Mouse (Mus musculus) intestine, embryonic 16.5 days (tissue): ENCODE measurements around the gene Parp1. TPM values are rescaled to one million over a fixed set of nuclear protein-coding genes. Genes with fewer than 3 reads are reported as not detected.
"Not testable (repeated sequence)": the region's sequence is repeated elsewhere in the genome, so short reads cannot be mapped to it uniquely, and the experiment has no call there.

Experiments used
- ATAC-seq: fragments of 200-750 bp; cut with Nextera tagmentation; 2 replicates; pipeline ENCODE4 v1.8.0; 2017; ENCODE audit warnings: moderate TSS enrichment, moderate library complexity
- H3K27ac ChIP-seq: fragments of 300-500 bp; sonication (generic); 2 replicates; pipeline ENCODE4 v1.5.1; 2014; ENCODE audit warnings: mild to moderate bottlenecking, low read length
- H3K27me3 ChIP-seq: fragments of 300-500 bp; sonication (generic); replicated peaks from 2 replicates; pipeline ENCODE4 v1.6.1; 2014; ENCODE audit warnings: low read length, control low read depth, mixed read lengths; ENCODE audit not compliant: control insufficient read depth, insufficient read depth
- H3K36me3 ChIP-seq: fragments of 300-500 bp; sonication (generic); 2 replicates; pipeline ENCODE4 v1.6.1; 2014; ENCODE audit warnings: low read length, control low read depth; ENCODE audit not compliant: control insufficient read depth, insufficient read depth
- H3K4me1 ChIP-seq: fragments of 300-500 bp; sonication (generic); 2 replicates; pipeline ENCODE4 v1.6.1; 2014; ENCODE audit warnings: low read length, control low read depth, mixed read lengths; ENCODE audit not compliant: control insufficient read depth, insufficient read depth
- H3K4me2 ChIP-seq: fragments of 300-500 bp; sonication (generic); 2 replicates; pipeline ENCODE4 v1.6.1; 2014; ENCODE audit warnings: low read depth, low read length, control low read depth
- H3K4me3 ChIP-seq: fragments of 300-500 bp; sonication (generic); 2 replicates; pipeline ENCODE4 v1.5.1; 2014; ENCODE audit warnings: mild to moderate bottlenecking, low read length
- H3K9ac ChIP-seq: fragments of 300-500 bp; sonication (generic); 2 replicates; pipeline ENCODE4 v1.6.1; 2014; ENCODE audit warnings: low read depth, low read length
- H3K9me3 ChIP-seq: fragments of 300-500 bp; sonication (generic); 2 replicates; pipeline ENCODE4 v1.6.1; 2016; ENCODE audit warnings: low read length, control low read depth; ENCODE audit not compliant: control insufficient read depth
- WGBS: fragments of 180-500 bp; shearing (Covaris S2); extraction: QIAGEN DNeasy Blood & Tissue Kit; methylation state at CpG from one replicate; pipeline ENCODE4 v1.1.7; 2014; 5-methylcytosine and 5-hydroxymethylcytosine counted together
- polyA plus RNA-seq: library from polyadenylated mRNA; unstranded; fragments of >200 nt; fragmentation: Nextera tagmentation; extraction: Ambion mirVana; gene quantifications from 2 replicates; pipeline ENCODE4 v1.2.1, GENCODE M21; 2015

Gene Parp1
- polyA plus RNA-seq, 1 experiment from 2014 or later = 93.8 TPM

GRCm38 (mm10) chr1:180606106-180606505 is 37.4 kb downstream of the Parp1 start:
- no peaks in the 10 kb centered on the region; the same call in 1 of the 2 replicates for H3K36me3 ChIP-seq
- WGBS = 39% methylated on average over 3 of the region's 3 CpGs
- no peak overlapping the region for H3K27ac ChIP-seq
- no peak overlapping the region for H3K4me2 ChIP-seq
- H3K9me3 ChIP-seq = no peaks in the 10 kb centered on the region
- H3K4me1 ChIP-seq = no peaks in the 10 kb centered on the region
- no peaks in the 10 kb centered on the region for H3K27me3 ChIP-seq
- ATAC-seq = no peak
- no peak overlapping the region for H3K9ac ChIP-seq
- H3K4me3 ChIP-seq = no peak overlapping the region

- Histone ChIP-seq H3K9ac (no peak overlapping the region), H3K4me3 (no peak overlapping the region), H3K27ac (no peak overlapping the region), H3K4me1 (no peaks in the 10 kb centered on the region), H3K9me3 (peaks cover 4% of the 10 kb centered on the region; the same call in 1 of the 2 replicates), H3K27me3 (no peaks in the 10 kb centered on the region), H3K4me2 (no peak overlapping the region), H3K36me3 (no peaks in the 10 kb centered on the region)
- WGBS = 69% methylated on average over 10 of the region's 10 CpGs
- no peak for ATAC-seq
Observed at GRCm38 (mm10) chr1:180606796-180607577, 38.3 kb downstream of the Parp1 start.

GRCm38 (mm10) chr1:180607578-180607879 is 38.8 kb downstream of the Parp1 start:
- H3K36me3 ChIP-seq = no peaks in the 10 kb centered on the region
- ATAC-seq = no peak
- no peak overlapping the region for H3K4me3 ChIP-seq
- no peak overlapping the region for H3K9ac ChIP-seq
- H3K27me3 ChIP-seq = no peaks in the 10 kb centered on the region
- WGBS = 87% methylated on average over 2 of the region's 2 CpGs
- no peaks in the 10 kb centered on the region for H3K4me1 ChIP-seq
- H3K4me2 ChIP-seq = no peak overlapping the region
- H3K27ac ChIP-seq = no peak overlapping the region
- peaks cover 4% of the 10 kb centered on the region; the same call in 1 of the 2 replicates for H3K9me3 ChIP-seq

- H3K27ac ChIP-seq, H3K9ac ChIP-seq, H3K4me1 ChIP-seq, H3K4me2 ChIP-seq, H3K27me3 ChIP-seq, H3K4me3 ChIP-seq, ATAC-seq, H3K36me3 ChIP-seq, H3K9me3 ChIP-seq: not testable (repeated sequence)
- 94% methylated on average over 10 of the region's 14 CpGs for WGBS
Observed at GRCm38 (mm10) chr1:180611842-180612241, 43.1 kb downstream of the Parp1 start.

- no peaks in the 10 kb centered on the region for H3K4me1 ChIP-seq
- H3K4me3 ChIP-seq = no peak overlapping the region
- peaks cover under 1% of the 10 kb centered on the region; the same call in 1 of the 2 replicates for H3K9me3 ChIP-seq
- H3K27me3 ChIP-seq = no peaks in the 10 kb centered on the region
- no peak overlapping the region for H3K9ac ChIP-seq
- H3K36me3 ChIP-seq = no peaks in the 10 kb centered on the region
- no peak for ATAC-seq
- H3K4me2 ChIP-seq = no peak overlapping the region
- WGBS = 94% methylated on average over 3 of the region's 3 CpGs
- H3K27ac ChIP-seq = no peak overlapping the region
Observed at GRCm38 (mm10) chr1:180616762-180617161, 48.0 kb downstream of the Parp1 start.

- Histone ChIP-seq H3K27ac (no peak overlapping the region), H3K9me3 (peaks cover 5% of the 10 kb centered on the region; the same call in 1 of the 2 replicates), H3K4me2 (no peak overlapping the region), H3K36me3 (no peaks in the 10 kb centered on the region), H3K4me3 (no peak overlapping the region), H3K9ac (no peak overlapping the region), H3K27me3 (no peaks in the 10 kb centered on the region), H3K4me1 (no peaks in the 10 kb centered on the region)
- 87% methylated on average over 4 of the region's 4 CpGs for WGBS
- no peak for ATAC-seq
Observed at GRCm38 (mm10) chr1:180622389-180622788, 53.7 kb downstream of the Parp1 start.

- 93% methylated on average over 2 of the region's 2 CpGs for WGBS
- ATAC-seq = no peak
- H3K4me2 ChIP-seq = no peak overlapping the region
Observed at GRCm38 (mm10) chr1:180623911-180624310, 55.2 kb downstream of the Parp1 start.

GRCm38 (mm10) chr1:180626141-180626540 is 57.4 kb downstream of the Parp1 start:
- 76% methylated on average over 2 of the region's 2 CpGs for WGBS
- Histone ChIP-seq H3K4me1 (no peaks in the 10 kb centered on the region), H3K4me2 (no peak overlapping the region), H3K27me3 (no peaks in the 10 kb centered on the region), H3K4me3 (no peak overlapping the region), H3K9me3 (peaks cover 5% of the 10 kb centered on the region; the same call in 1 of the 2 replicates), H3K9ac (no peak overlapping the region), H3K36me3 (no peaks in the 10 kb centered on the region), H3K27ac (no peak overlapping the region)
- no peak for ATAC-seq

More at GRCm38 (mm10) chr1:180623911-180624310, 55.2 kb downstream of the Parp1 start:
- Histone ChIP-seq H3K27ac (no peak overlapping the region), H3K4me3 (no peak overlapping the region), H3K9ac (no peak overlapping the region), H3K27me3 (no peaks in the 10 kb centered on the region), H3K4me1 (no peaks in the 10 kb centered on the region), H3K9me3 (peaks cover 5% of the 10 kb centered on the region; the same call in 1 of the 2 replicates), H3K36me3 (no peaks in the 10 kb centered on the region)

GRCm38 (mm10) chr1:180637796-180638195 is 69.1 kb downstream of the Parp1 start:
- not testable (repeated sequence) for H3K27me3 ChIP-seq, H3K4me3 ChIP-seq, H3K27ac ChIP-seq, H3K9me3 ChIP-seq, H3K9ac ChIP-seq, H3K36me3 ChIP-seq, H3K4me2 ChIP-seq, ATAC-seq
- 90% methylated on average over 2 of the region's 2 CpGs for WGBS
- peaks cover 15% of the 10 kb centered on the region for H3K4me1 ChIP-seq
